Mouse (Mus musculus): ENCODE measurements at regions not wholly inside any gene's neighbourhood (a gene's known extent, or its start where the extent isn't known, plus 50 kb on each side); places are given as distances from the start of the nearest gene placed in this dataset.

- no peak for DNase-seq
Observed at GRCm38 (mm10) chr15:41154551-41155151, 1020.5 kb downstream of the 9330182O14Rik start.

GRCm38 (mm10) chr15:41155169-41155638 is 1021.0 kb downstream of the 9330182O14Rik start:
- peak; percentile 44 for DNase-seq

GRCm38 (mm10) chr15:41157802-41158201 is 1023.6 kb downstream of the 9330182O14Rik start:
- DNase-seq, result no peak

GRCm38 (mm10) chr15:41162268-41162667 is 1028.1 kb downstream of the 9330182O14Rik start:
- peak; percentile 16 for DNase-seq

GRCm38 (mm10) chr15:41162793-41163192 is 1028.6 kb downstream of the 9330182O14Rik start:
- DNase-seq, result peak; percentile 67

- no peak for DNase-seq
Observed at GRCm38 (mm10) chr15:41163643-41164358, 1029.6 kb downstream of the 9330182O14Rik start.

GRCm38 (mm10) chr15:41165534-41165933 is 1031.4 kb downstream of the 9330182O14Rik start:
- peak; percentile 27 for DNase-seq

- no peak for DNase-seq
Observed at GRCm38 (mm10) chr15:41190792-41191191, 1056.6 kb downstream of the 9330182O14Rik start.

GRCm38 (mm10) chr15:41193240-41193639 is 1059.1 kb downstream of the 9330182O14Rik start:
- DNase-seq, result peak; percentile 75

- no peak for DNase-seq
Observed at GRCm38 (mm10) chr15:41223801-41224200, 1089.6 kb downstream of the 9330182O14Rik start.

- DNase-seq, result no peak
Observed at GRCm38 (mm10) chr15:41232406-41233060, 1098.4 kb downstream of the 9330182O14Rik start.
